Mouse (Mus musculus): Measurements from ENCODE around the gene Tpsb2. TPM values are rescaled to one million over a fixed set of nuclear protein-coding genes. Genes with fewer than 3 reads are reported as not detected.

Tpsb2 gene
- not detected for polyA plus RNA-seq (2017; shearing (Covaris generic))

GRCm38 (mm10) chr17:25366005-25366404 lies at the start of gene Tpsb2:
Gene Tpsb2 (plus strand): TSS chr17:25366305.

GRCm38 (mm10) chr17:25318354-25318753 lies 47.8 kb upstream of the Tpsb2 start, which contains the start of gene Prss29:
Gene Prss29 (plus strand): TSS chr17:25318654.

GRCm38 (mm10) chr17:25345462-25345861 lies 20.6 kb upstream of the Tpsb2 start, which contains the start of gene Tpsab1:
Gene Tpsab1 (minus strand): TSS chr17:25345562.

DNA sequence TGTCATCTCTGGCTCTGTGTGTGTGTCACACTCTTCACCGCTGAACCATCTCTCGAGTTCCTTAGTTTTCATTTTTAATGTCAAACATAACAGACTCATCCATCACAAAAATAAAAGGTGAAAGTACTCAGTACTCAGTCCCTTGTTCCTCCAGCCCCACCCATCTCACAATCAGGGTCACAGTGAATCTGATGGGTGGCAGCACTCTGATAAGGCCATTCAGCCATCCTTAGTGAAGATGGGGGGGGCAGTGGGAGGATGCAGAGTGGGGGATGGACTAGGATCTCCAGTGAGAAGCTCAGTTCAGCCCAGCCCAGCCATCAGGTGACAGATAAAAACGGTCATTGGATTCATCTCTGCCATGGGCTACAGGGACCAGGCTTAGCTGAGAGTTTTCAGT lies 2.9 kb downstream of the Tpsb2 start, which contains the start of gene Tpsg1:
Gene Tpsg1 (plus strand): TSS at position 301 of the 400 bp plus-strand sequence.

Other genes with a start within 250 kb of the Tpsb2 start
- 1 to 10 TPM in 1 of 2 experiments, not detected in 1; 3.6 TPM for gene Ptx4, start 245.5 kb upstream of the Tpsb2 start, polyA plus RNA-seq (2017; shearing (Covaris generic))
- 10 to 100 TPM; 32.2 to 36.1 TPM for gene Clcn7, start 232.9 kb upstream of the Tpsb2 start, polyA plus RNA-seq (2017; shearing (Covaris generic))
- under 1 TPM in 1 of 2 experiments, not detected in 1; 0.47 TPM for gene Ccdc154, start 203.8 kb upstream of the Tpsb2 start, polyA plus RNA-seq (2017; shearing (Covaris generic))
- not detected for gene Gm38655, start 190.8 kb upstream of the Tpsb2 start, polyA plus RNA-seq (2017; shearing (Covaris generic))
- 10 to 100 TPM; 27.3 to 34.1 TPM for gene BC003965, start 181.8 kb upstream of the Tpsb2 start, polyA plus RNA-seq (2017; shearing (Covaris generic))
- 10 to 100 TPM; 40.2 to 46.5 TPM for gene Unkl, start 177.9 kb upstream of the Tpsb2 start, polyA plus RNA-seq (2017; shearing (Covaris generic))
- gene Gnptg, start 126.2 kb upstream of the Tpsb2 start, polyA plus RNA-seq (2017; shearing (Covaris generic)), result 100 to 1,000 TPM in 1 of 2 experiments, 10 to 100 TPM in 1; 92.8 to 106 TPM
- 10 to 100 TPM; 45.7 to 51.8 TPM for gene Tsr3, start 126.1 kb upstream of the Tpsb2 start, polyA plus RNA-seq (2017; shearing (Covaris generic))
- gene Baiap3, start 109.9 kb upstream of the Tpsb2 start, polyA plus RNA-seq (2017; shearing (Covaris generic)), result 10 to 100 TPM; 18.0 to 45.5 TPM
- 100 to 1,000 TPM; 561 to 579 TPM for gene Ube2i, start 91.7 kb upstream of the Tpsb2 start, polyA plus RNA-seq (2017; shearing (Covaris generic))
- 1 to 10 TPM in 1 of 2 experiments, under 1 TPM in 1; 0.13 to 2.9 TPM for gene Prss34, start 67.9 kb upstream of the Tpsb2 start, polyA plus RNA-seq (2017; shearing (Covaris generic))
- not detected for gene Prss28, start 57.7 kb upstream of the Tpsb2 start, polyA plus RNA-seq (2017; shearing (Covaris generic))
- gene Prss29, start 47.7 kb upstream of the Tpsb2 start, polyA plus RNA-seq (2017; shearing (Covaris generic)), result not detected
- gene Tpsab1, start 20.7 kb upstream of the Tpsb2 start, polyA plus RNA-seq (2017; shearing (Covaris generic)), result 1 to 10 TPM in 1 of 2 experiments, under 1 TPM in 1; 0.33 to 5.1 TPM
- gene Tpsg1, start 3.0 kb downstream of the Tpsb2 start, polyA plus RNA-seq (2017; shearing (Covaris generic)), result not detected
- gene Cacna1h, start 67.5 kb downstream of the Tpsb2 start, polyA plus RNA-seq (2017; shearing (Covaris generic)), result under 1 TPM in 1 of 2 experiments, not detected in 1; 0.12 TPM
- gene Tekt4, start 88.3 kb downstream of the Tpsb2 start, polyA plus RNA-seq (2017; shearing (Covaris generic)), result not detected
- not detected for gene Sstr5, start 131.0 kb downstream of the Tpsb2 start, polyA plus RNA-seq (2017; shearing (Covaris generic))
- 1 to 10 TPM in 1 of 2 experiments, not detected in 1; 1.3 TPM for gene Sox8, start 204.4 kb downstream of the Tpsb2 start, polyA plus RNA-seq (2017; shearing (Covaris generic))
- 10 to 100 TPM; 23.7 to 34.3 TPM for gene Lmf1, start 212.8 kb downstream of the Tpsb2 start, polyA plus RNA-seq (2017; shearing (Covaris generic))

Data from inflammation-experienced regulatory T-cells (primary cell).